22 mouse cellular contexts compared by ENCODE assay signal in genomic region chr9:78595769-78596555, GRCm38 (mm10). TPM values are rescaled to one million over a fixed set of nuclear protein-coding genes. Genes with fewer than 3 reads are reported as not detected.
DNase-seq lines count a peak whose midpoint lies in the region; ATAC-seq and TF ChIP-seq lines count a peak whose summit lies in the region.
"Had no signal": no experiment of that assay in that cellular context is flagged by ENCODE, and none has a peak within 500 bp of the region (broad histone marks: within the 10 kb centered on the region; RNA-seq: fewer than 3 reads in every experiment).

No protein-coding gene starts in this region.

- no peak for ATAC-seq in midbrain, embryonic 11.5 days (ENCODE audit: low FRiP score)
- no peak for ATAC-seq in midbrain, embryonic 13.5 days
- ATAC-seq in activated CD4-positive, CD25-positive, alpha-beta regulatory T cell, adult 4 months: no peak
- ATAC-seq: forebrain, embryonic 15.5 days; intestine, embryonic 15.5 days had no signal

- no peak overlapping the region for H3K4me2 ChIP-seq in midbrain, embryonic 11.5 days
- H3K4me2 ChIP-seq in midbrain, embryonic 13.5 days (replicated peaks): no peak overlapping the region
- no peak overlapping the region for H3K4me2 ChIP-seq in CH12.LX (ENCODE audit: insufficient read depth, low read depth, poor library complexity, severe bottlenecking)
- H3K4me2 ChIP-seq: embryonic facial prominence, embryonic 13.5 days; forebrain, embryonic 12.5 days; forebrain, embryonic 15.5 days; heart, embryonic 13.5 days; hindbrain, embryonic 12.5 days; hindbrain, embryonic 15.5 days; intestine, embryonic 15.5 days had no signal

- H3K79me2 ChIP-seq in CH12.LX (replicated peaks; ENCODE audit: control insufficient read depth, extremely low read depth, insufficient read depth, poor library complexity, severe bottlenecking): no peaks in the 10 kb centered on the region

- H3K27me3 ChIP-seq in midbrain, embryonic 11.5 days (ENCODE audit: control insufficient read depth, insufficient read depth, low read length): no peaks in the 10 kb centered on the region
- H3K27me3 ChIP-seq in midbrain, embryonic 13.5 days: no peaks in the 10 kb centered on the region
- H3K27me3 ChIP-seq in CH12.LX (replicated peaks): no peaks in the 10 kb centered on the region
- H3K27me3 ChIP-seq: embryonic facial prominence, embryonic 13.5 days; forebrain, embryonic 12.5 days; forebrain, embryonic 15.5 days; heart, embryonic 13.5 days; hindbrain, embryonic 12.5 days; hindbrain, embryonic 15.5 days; intestine, embryonic 15.5 days had no signal

- no peaks in the 10 kb centered on the region for H3K4me1 ChIP-seq in midbrain, embryonic 11.5 days (ENCODE audit: control insufficient read depth, insufficient read depth, low read length)
- no peaks in the 10 kb centered on the region for H3K4me1 ChIP-seq in midbrain, embryonic 13.5 days (replicated peaks)
- peaks cover 0 to 8% of the 10 kb centered on the region in 2 experiments; a peak in 1 of 4 replicates for H3K4me1 ChIP-seq in CH12.LX (ENCODE audit: control insufficient read depth in 1 of 2, insufficient read depth in 2 of 2)
- H3K4me1 ChIP-seq: embryonic facial prominence, embryonic 10.5 days; embryonic facial prominence, embryonic 13.5 days; forebrain, embryonic 12.5 days; forebrain, embryonic 15.5 days; heart, embryonic 10.5 days; heart, embryonic 13.5 days; hindbrain, embryonic 12.5 days; hindbrain, embryonic 15.5 days; intestine, embryonic 15.5 days had no signal

- TF ChIP-seq EP300 in CH12.LX (IDR thresholded peaks at IDR 0.05; ENCODE audit: low read length): no peak

- peak; percentile 60 for DNase-seq in midbrain, embryonic 11.5 days (ENCODE audit: low spot score, missing footprints)
- no peak for DNase-seq in CH12.LX (ENCODE audit: extremely low read depth)
- DNase-seq in NIH3T3 (ENCODE audit: low read depth): peak; percentile 36
- DNase-seq in ovary, postnatal 36 days (ENCODE audit: low spot score): no peak
- no peak for DNase-seq in cerebellum, adult 11 months
- DNase-seq: cerebellum, adult 9-11 months; gastrocnemius, postnatal 25 days; kidney, adult 11 months had no signal

- no peaks in the 10 kb centered on the region for H3K9me3 ChIP-seq in midbrain, embryonic 11.5 days (ENCODE audit: control insufficient read depth, low read length)
- no peaks in the 10 kb centered on the region for H3K9me3 ChIP-seq in midbrain, embryonic 13.5 days
- H3K9me3 ChIP-seq in CH12.LX (replicated peaks; ENCODE audit: low read length): no peaks in the 10 kb centered on the region
- H3K9me3 ChIP-seq: embryonic facial prominence, embryonic 10.5 days; embryonic facial prominence, embryonic 13.5 days; forebrain, embryonic 12.5 days; forebrain, embryonic 15.5 days; heart, embryonic 10.5 days; heart, embryonic 13.5 days; hindbrain, embryonic 12.5 days; hindbrain, embryonic 15.5 days; intestine, embryonic 15.5 days had no signal

- H3K9ac ChIP-seq in midbrain, embryonic 11.5 days (ENCODE audit: low read length): no peak overlapping the region
- no peak overlapping the region for H3K9ac ChIP-seq in midbrain, embryonic 13.5 days (replicated peaks)
- no peak overlapping the region for H3K9ac ChIP-seq in CH12.LX (ENCODE audit: insufficient read depth, low read depth)
- H3K9ac ChIP-seq: embryonic facial prominence, embryonic 13.5 days; forebrain, embryonic 12.5 days; forebrain, embryonic 15.5 days; heart, embryonic 13.5 days; hindbrain, embryonic 12.5 days; hindbrain, embryonic 15.5 days; intestine, embryonic 15.5 days had no signal

- no peak overlapping the region for H3K4me3 ChIP-seq in midbrain, embryonic 11.5 days (ENCODE audit: low read depth, low read length)
- no peak overlapping the region for H3K4me3 ChIP-seq in midbrain, embryonic 13.5 days (replicated peaks)
- H3K4me3 ChIP-seq in CH12.LX (replicated peaks in 1 of 3; ENCODE audit: low read depth in 2 of 3, low read length in 2 of 3, poor library complexity in 1 of 3): no peak overlapping the region
- H3K4me3 ChIP-seq: embryonic facial prominence, embryonic 10.5 days; embryonic facial prominence, embryonic 13.5 days; erythroblast, embryonic 14.5 days; forebrain, embryonic 12.5 days; forebrain, embryonic 15.5 days; heart, adult 2 months; heart, embryonic 10.5 days; heart, embryonic 13.5 days; hindbrain, embryonic 12.5 days; hindbrain, embryonic 15.5 days; intestine, embryonic 15.5 days had no signal

- in situ Hi-C loops in CH12.LX (cut with MboI; ENCODE audit: low pct_ligation_motif_present, low pct_unique_long_range_greater_than_20kb, low sequenced_read_pairs): no loop called here

- TF ChIP-seq RAD21 in CH12.LX (IDR thresholded peaks at IDR 0.05; ENCODE audit: low read depth, low read length): no peak

- dilution Hi-C loops in CH12.LX (cut with MboI; ENCODE audit: extremely low pct_ligation_motif_present, extremely low pct_unique_long_range_greater_than_20kb, low sequenced_read_pairs): no loop called here

- WGBS in midbrain, embryonic 11.5 days: 91% methylated on average over 18 of the region's 18 CpGs
- 91% methylated on average over 18 of the region's 18 CpGs for WGBS in midbrain, embryonic 13.5 days

- H3K36me3 ChIP-seq in midbrain, embryonic 11.5 days (ENCODE audit: control insufficient read depth, insufficient read depth, low read length): no peaks in the 10 kb centered on the region
- H3K36me3 ChIP-seq in midbrain, embryonic 13.5 days: no peaks in the 10 kb centered on the region
- no peaks in the 10 kb centered on the region for H3K36me3 ChIP-seq in CH12.LX (replicated peaks in 1 of 2; ENCODE audit: control insufficient read depth in 1 of 2, insufficient read depth in 1 of 2, low read length in 1 of 2)
- H3K36me3 ChIP-seq: embryonic facial prominence, embryonic 10.5 days; embryonic facial prominence, embryonic 13.5 days; forebrain, embryonic 12.5 days; forebrain, embryonic 15.5 days; heart, embryonic 10.5 days; heart, embryonic 13.5 days; hindbrain, embryonic 12.5 days; hindbrain, embryonic 15.5 days; intestine, embryonic 15.5 days had no signal

- no peak overlapping the region for H3K27ac ChIP-seq in midbrain, embryonic 11.5 days (ENCODE audit: low read depth, low read length)
- no peak overlapping the region for H3K27ac ChIP-seq in midbrain, embryonic 13.5 days
- no peak overlapping the region for H3K27ac ChIP-seq in CH12.LX (ENCODE audit: insufficient read depth, low read depth)
- H3K27ac ChIP-seq: embryonic facial prominence, embryonic 10.5 days; embryonic facial prominence, embryonic 13.5 days; forebrain, embryonic 12.5 days; forebrain, embryonic 15.5 days; heart, adult 2 months; heart, embryonic 10.5 days; heart, embryonic 13.5 days; hindbrain, embryonic 12.5 days; hindbrain, embryonic 15.5 days; intestine, embryonic 15.5 days had no signal

- no peak for TF ChIP-seq POLR2A in CH12.LX (IDR thresholded peaks at IDR 0.05; ENCODE audit: low read depth, low read length)

- TF ChIP-seq CTCF in CH12.LX (conservative IDR thresholded peaks at IDR 0.05 in 1 of 2, IDR thresholded peaks at IDR 0.05 in 1 of 2; ENCODE audit: low read depth in 2 of 2, low read length in 2 of 2): no peak

TF ChIP-seq in CH12.LX, 34 proteins besides CTCF, POLR2A, EP300 and RAD21:
- TF ChIP-seq IRF4 (IDR thresholded peaks at IDR 0.05; ENCODE audit: low read depth, low read length) (no peak), MAFK (IDR thresholded peaks at IDR 0.05; ENCODE audit: insufficient replicate concordance, low read length) (peak; percentile 87)

RNA-seq across cellular contexts. Expression of gene Slc17a5, which starts 8.1 kb away (rescaled TPM):
- 9.8 and 12.3 TPM in 2 replicates for polyA plus RNA-seq in midbrain, embryonic 11.5 days (2014; fragmentation: Nextera tagmentation; extraction: Ambion mirVana)
- polyA plus RNA-seq in midbrain, embryonic 13.5 days (2015; fragmentation: Nextera tagmentation; extraction: Ambion mirVana): 16.3 and 17.2 TPM in 2 replicates
- total RNA-seq in CH12.LX (2012; rRNA removed) (6.7 and 7.6 TPM in 2 replicates), CH12.LX (2014; rRNA removed) (4.9 and 5.7 TPM in 2 replicates)
- 7.0 and 7.6 TPM in 2 replicates for polyA plus RNA-seq in CH12.LX (2012; ENCODE audit: insufficient read length, low read depth)
- 10 to 100 TPM in 1 of 2 experiments, 1 to 10 TPM in 1; 9.3 to 11.3 TPM for polyA plus RNA-seq in activated CD4-positive, CD25-positive, alpha-beta regulatory T cell, adult 4 months (2017; shearing (Covaris generic))

RNA-seq across cellular contexts. Expression of gene Cd109, which starts 19.4 kb away (rescaled TPM):
- 6.2 and 6.7 TPM in 2 replicates for polyA plus RNA-seq in midbrain, embryonic 11.5 days (2014; fragmentation: Nextera tagmentation; extraction: Ambion mirVana)
- polyA plus RNA-seq in midbrain, embryonic 13.5 days (2015; fragmentation: Nextera tagmentation; extraction: Ambion mirVana): 1.4 and 1.5 TPM in 2 replicates
- total RNA-seq in CH12.LX (2012; rRNA removed): 0.13 and 0.21 TPM in 2 replicates
- total RNA-seq in CH12.LX (2014; rRNA removed): 0.52 and 0.62 TPM in 2 replicates
- 0.65 and 0.73 TPM in 2 replicates for polyA plus RNA-seq in CH12.LX (2012; ENCODE audit: insufficient read length, low read depth)
- polyA plus RNA-seq in activated CD4-positive, CD25-positive, alpha-beta regulatory T cell, adult 4 months (2017; shearing (Covaris generic)): under 1 TPM in 1 of 2 experiments, not detected in 1; 0.13 TPM
- total RNA-seq: hematopoietic stem cell, adult 5-6 weeks had no signal
- polyA plus RNA-seq: erythroblast, embryonic 14.5 days had no signal

Comparison
In these comparisons a context has a peak if more than half of its experiments do, and no peak if none do; other contexts are left out.
1. DNase-seq: peak in midbrain, embryonic 11.5 days (single experiment) and NIH3T3 (single experiment); none in CH12.LX (single experiment), ovary, postnatal 36 days (single experiment) and cerebellum, adult 11 months (single experiment).